Mouse (Mus musculus) Patski (cell line): Measurements from ENCODE around the gene Cbx4. TPM values are rescaled to one million over a fixed set of nuclear protein-coding genes. Genes with fewer than 3 reads are reported as not detected.
A peak's percentile ranks its signal among the peaks of the same experiment; 100 is the strongest.

ENCODE experiments used
- ATAC-seq: fragments of 100-300 bp; one replicate; pipeline ENCODE4 v1.8.0; 2021
- CTCF ChIA-PET: fragments of 350-600 bp; sonication (Branson Sonifier 250); formaldehyde crosslinking; loops from one replicate; lab custom pipeline; 2022; ENCODE audit warnings: inconsistent platforms; lab: Charles Lee
- POLR2A ChIA-PET: fragments of 350-600 bp; sonication (Branson Sonifier 250); formaldehyde crosslinking; loops from one replicate; lab custom pipeline; 2022; ENCODE audit warnings: antibody characterized with exemption, inconsistent platforms; lab: Charles Lee
- DNase-seq: peaks from one replicate; pipeline ENCODE4 v3.0.0-alpha.2; 2011; ENCODE audit warnings: low read depth, low spot score
- H3K27me3 ChIP-seq: fragments of 371-371 bp; one replicate; pipeline ENCODE4 v1.5.1; 2021
- CTCF ChIP-seq: fragments of 100-300 bp; IDR thresholded peaks from one replicate; pipeline ENCODE4 v1.5.1; 2021
- in situ Hi-C: fragments of 300-500 bp; cut with MboI; formaldehyde crosslinking; loops from 3 replicates; pipeline ENCODE4 v1.11.1; 2018; ENCODE audit warnings: low pct_unique_long_range_greater_than_20kb, mixed read lengths
- polyA plus RNA-seq: library from polyadenylated mRNA; unstranded; gene quantifications from one replicate; pipeline ENCODE4 v1.2.3, GENCODE M21; 2021

Gene Cbx4
- polyA plus RNA-seq: 22.0 TPM

DNA sequence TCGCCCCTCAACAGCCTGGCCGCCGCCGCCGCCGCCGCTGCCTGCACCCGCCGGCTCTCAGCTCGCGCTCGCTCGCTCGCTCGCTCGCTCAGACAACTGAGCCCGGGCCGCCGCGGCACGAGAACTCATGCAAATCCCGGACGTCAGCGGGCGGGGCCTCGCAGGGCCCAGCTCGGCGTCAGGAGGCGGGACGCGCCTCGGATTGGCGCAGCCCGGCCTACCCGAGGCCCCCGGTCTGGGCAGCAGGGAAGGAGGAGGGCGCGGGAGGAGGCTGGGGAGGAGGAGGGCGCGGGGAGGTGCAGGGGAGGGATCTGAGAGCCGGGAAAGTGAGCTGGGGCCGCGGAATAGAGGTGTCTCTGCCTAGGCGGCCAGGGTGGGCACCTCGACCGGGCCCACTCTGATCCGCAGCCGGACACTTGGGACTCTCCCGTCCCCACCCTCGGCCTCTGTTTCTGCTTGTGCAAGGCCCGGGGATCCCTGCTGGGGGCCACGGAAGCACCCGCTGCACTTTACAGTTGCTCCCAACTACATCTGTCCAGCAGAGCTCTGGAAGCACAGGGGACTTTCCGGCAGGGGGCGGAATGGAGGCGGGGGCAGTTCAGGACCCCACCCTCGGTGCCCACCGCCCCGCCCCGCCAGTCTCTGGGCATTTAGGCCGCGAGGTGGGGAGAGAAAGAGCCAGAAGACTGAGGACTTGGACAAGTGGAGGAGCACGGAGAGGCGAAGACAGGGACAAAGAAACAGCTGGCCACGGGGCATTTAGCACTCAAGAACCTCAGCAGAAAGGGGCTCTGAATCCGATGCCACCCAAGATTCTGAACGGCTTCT, at the start of gene Cbx4:
Cbx4 (minus strand) TSS at position 78 of the 828 bp plus-strand sequence.
- no peak for TF ChIP-seq CTCF
- ChIA-PET POLR2A (interaction anchor here (0.6 to 2.0 kb wide), 9 partner anchors 18 to 104 kb away, joined by 3 to 16 read pairs (median 4); no protein-coding TSS in a partner anchor), CTCF (interaction anchor here (1.2 to 2.4 kb wide), 5 partner anchors 34 to 102 kb away, joined by 3 to 7 read pairs (median 4); no protein-coding TSS in a partner anchor)
- in situ Hi-C loops: no loop called here
- ATAC-seq (peak; percentile 79), DNase-seq (peak; percentile 63)
- H3K27me3 ChIP-seq: no peaks in the 10 kb centered on the region

DNA sequence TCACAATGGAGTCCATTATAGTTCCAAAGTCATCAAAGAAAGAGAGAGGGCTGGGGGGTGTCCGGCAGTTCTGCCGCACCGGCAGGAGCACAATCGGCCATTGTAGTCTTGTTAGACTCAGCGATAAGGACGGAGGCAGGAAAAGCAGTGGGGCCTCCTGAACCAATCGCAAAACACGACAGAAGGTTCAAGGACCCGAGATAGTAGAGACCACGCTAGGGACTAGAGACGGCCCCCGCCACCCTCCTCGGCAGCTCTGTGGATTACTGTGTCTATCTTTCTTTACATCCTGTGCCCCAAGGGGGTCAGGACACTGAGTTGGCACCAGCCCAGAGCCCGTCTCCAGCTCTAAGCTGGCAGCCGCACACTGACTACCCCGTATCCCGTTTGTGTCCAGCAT, 48.6 kb upstream of the Cbx4 start:
- no peak for TF ChIP-seq CTCF
- no peak for DNase-seq
- in situ Hi-C loops: no loop called here
- no peaks in the 10 kb centered on the region for H3K27me3 ChIP-seq
- ATAC-seq: no peak
- CTCF ChIA-PET: interaction anchor here (1.1 to 1.6 kb wide), 2 partner anchors 56 to 83 kb away, joined by 3 to 4 read pairs; no protein-coding TSS in a partner anchor
- POLR2A ChIA-PET: interaction anchor here (0.6 kb wide), 1 partner anchor 79 kb away, joined by 5 read pairs; no protein-coding TSS in a partner anchor

DNA sequence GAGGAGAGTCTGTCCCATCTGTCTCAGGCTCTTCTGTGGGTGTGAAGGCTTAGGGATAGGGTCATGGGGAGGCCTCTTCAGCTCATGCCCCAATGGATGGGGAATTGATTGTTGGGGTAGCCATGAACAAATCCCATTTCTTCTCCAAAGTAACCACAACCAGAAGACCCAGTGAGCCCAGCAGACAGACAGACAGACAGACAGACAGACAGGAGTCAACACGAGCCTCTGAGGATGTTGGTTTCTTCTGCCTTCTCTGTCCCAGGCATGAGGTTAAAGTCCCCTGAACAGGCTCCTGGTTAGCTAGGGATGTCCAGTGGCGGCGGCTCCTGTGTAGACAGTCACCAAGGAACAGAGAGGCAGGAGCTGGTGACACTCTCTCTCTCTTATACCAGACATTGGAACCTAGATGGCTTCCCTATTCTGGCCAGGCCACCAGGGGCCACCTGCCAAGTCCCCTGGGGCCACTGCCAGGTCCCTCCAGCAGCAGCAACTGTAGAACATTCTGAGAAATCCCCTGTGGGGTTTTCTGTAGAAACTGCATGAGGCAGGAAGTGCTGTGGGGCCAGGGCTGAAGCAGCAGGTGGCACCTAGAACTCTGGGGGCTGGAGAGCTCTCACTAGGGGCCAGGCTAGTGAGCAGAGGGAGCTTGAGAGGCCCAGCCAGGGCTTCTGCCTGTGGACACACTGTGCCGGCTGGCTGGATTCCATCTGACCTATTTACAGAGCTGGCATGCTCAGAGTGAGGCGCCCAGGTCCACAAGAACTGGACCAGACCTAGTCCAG, 47.6 kb upstream of the Cbx4 start:
- ATAC-seq (no peak), DNase-seq (no peak)
- H3K27me3 ChIP-seq: no peaks in the 10 kb centered on the region
- in situ Hi-C loops: no loop called here
- no peak for TF ChIP-seq CTCF
- POLR2A ChIA-PET: no interaction called here
- CTCF ChIA-PET: interaction anchor here (1.6 kb wide), 1 partner anchor 57 kb away, joined by 3 read pairs; no protein-coding TSS in a partner anchor

DNA sequence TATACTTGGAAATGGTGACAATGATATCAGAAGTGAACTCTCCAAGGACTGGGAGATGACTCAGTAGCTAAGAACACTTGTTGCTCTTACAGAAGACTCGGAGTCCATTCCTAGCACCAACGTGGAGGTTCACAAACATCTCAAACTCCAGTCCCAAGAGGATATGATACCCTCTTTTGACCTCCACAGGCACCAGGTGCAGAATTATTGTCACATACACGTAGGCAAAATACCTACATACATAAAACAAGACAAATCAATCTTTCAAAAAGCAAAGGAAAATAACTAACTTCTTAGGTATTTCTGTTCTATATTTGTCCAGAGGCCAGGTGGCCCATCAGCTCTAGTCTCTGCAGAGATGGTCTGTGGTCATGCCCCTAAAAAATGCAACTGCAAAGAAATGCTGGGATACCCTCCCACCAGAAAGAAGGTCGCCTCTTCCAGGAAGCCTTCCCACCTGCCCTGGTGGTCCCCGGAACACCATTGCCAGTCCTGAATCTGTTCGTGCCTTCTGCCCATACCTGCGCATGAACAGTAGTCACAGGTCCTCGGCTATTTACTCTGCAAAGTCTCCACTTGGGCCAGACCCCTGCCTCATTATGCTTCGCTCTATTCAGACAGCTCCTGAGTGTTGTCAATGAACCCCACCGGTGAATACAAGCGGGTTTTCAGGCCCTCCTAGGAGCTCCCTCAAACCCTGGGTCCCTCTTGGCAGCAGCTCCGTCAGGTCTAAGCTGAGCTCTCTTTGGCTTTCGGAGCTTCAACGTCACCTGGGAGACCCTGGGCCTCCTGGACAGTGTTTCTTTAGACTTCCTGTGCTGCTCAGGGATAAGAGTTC, 46.4 kb upstream of the Cbx4 start:
- ChIA-PET CTCF (interaction anchor here (1.4 kb wide), 1 partner anchor 56 kb away, joined by 4 read pairs; no protein-coding TSS in a partner anchor), POLR2A (no interaction called here)
- no peak for DNase-seq
- no peak for TF ChIP-seq CTCF
- in situ Hi-C loops: no loop called here
- no peaks in the 10 kb centered on the region for H3K27me3 ChIP-seq
- no peak for ATAC-seq

DNA sequence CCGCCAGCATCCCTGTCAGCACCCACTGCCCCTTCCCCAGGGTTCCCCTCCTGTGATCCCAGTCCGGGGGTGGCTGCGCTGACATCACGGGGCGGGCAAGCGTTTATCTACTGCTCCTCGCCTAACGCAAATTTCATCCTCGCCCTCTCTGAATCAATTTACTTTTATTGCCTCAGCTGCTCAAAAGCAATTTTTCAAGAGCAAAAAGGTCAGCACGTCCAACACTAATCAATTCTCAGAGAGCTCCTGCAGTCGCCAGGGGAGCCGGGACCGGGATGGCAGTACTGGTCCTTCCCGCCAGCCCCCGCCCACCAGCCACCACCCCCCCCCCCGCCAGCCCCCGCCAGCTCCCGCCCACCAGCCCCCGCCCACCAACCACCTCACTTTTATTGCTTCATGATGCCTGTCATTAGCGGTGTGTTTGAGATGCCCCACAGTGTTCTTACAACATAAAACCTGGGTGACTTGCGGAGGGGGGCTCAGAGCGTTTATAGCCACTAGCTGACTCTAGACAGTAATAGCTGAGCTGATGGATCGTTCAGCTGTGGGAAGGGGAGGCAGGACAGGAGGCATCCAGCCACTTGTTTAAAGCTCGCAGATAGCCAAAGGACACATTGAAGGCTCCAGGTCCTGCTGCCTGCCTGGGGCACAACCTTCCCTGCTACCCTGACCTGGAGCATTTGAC, 44.2 kb upstream of the Cbx4 start:
- in situ Hi-C loops: no loop called here

DNA sequence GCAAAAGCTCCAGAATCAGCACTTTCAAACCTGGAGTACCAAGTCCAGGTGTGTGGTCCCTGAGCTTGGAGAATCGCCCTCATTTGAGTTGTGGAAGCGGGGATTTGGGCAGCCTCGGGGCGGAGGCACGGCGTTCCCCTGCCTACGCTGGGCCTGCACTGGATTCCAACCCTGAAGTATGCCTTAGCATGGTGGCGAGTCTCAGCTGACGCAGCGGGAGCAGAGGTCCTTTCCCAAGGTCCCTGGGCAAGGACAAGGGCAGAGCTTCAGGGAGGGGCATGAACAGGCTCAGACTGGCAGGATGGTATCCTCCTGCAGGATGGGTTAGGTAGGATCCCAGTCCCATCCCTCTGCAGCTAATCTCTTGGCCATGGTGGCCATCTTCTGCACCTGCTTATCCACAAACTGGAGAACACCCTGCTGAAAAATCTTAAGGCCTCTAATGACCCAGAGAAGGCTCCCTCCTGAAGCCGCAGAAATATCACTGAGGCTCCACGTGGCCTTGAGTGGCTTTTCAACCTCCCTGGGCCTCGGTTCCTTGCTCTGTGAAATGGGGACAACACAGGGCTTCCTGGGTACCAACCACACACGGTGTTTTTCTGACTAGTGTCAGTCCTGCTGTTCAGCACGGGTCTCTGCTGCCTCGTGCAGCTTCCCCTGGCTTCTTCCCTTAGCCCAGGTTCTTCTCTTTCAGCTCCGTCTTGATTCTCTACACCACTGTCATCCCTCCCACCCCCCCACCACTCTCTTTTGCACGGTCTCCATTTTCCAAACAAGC, 43.4 kb upstream of the Cbx4 start:
- no peak for TF ChIP-seq CTCF
- ChIA-PET POLR2A (interaction anchor here (1.3 kb wide), 1 partner anchor 61 kb away, joined by 4 read pairs; no protein-coding TSS in a partner anchor), CTCF (interaction anchor here (1.2 to 1.9 kb wide), 3 partner anchors 11 to 87 kb away, joined by 3 to 6 read pairs (median 3); no protein-coding TSS in a partner anchor)
- DNase-seq (no peak), ATAC-seq (no peak)
- in situ Hi-C loops: loop anchor here (5.0 kb wide), 1 partner anchor 58 kb away; no protein-coding TSS in a partner anchor
- no peaks in the 10 kb centered on the region for H3K27me3 ChIP-seq

More for the DNA sequence above, 44.2 kb upstream of the Cbx4 start:
- TF ChIP-seq CTCF: no peak
- CTCF ChIA-PET: no interaction called here
- no peak for ATAC-seq
- POLR2A ChIA-PET: interaction anchor here (1.3 kb wide), 1 partner anchor 60 kb away, joined by 4 read pairs; no protein-coding TSS in a partner anchor
- no peaks in the 10 kb centered on the region for H3K27me3 ChIP-seq
- no peak for DNase-seq

DNA sequence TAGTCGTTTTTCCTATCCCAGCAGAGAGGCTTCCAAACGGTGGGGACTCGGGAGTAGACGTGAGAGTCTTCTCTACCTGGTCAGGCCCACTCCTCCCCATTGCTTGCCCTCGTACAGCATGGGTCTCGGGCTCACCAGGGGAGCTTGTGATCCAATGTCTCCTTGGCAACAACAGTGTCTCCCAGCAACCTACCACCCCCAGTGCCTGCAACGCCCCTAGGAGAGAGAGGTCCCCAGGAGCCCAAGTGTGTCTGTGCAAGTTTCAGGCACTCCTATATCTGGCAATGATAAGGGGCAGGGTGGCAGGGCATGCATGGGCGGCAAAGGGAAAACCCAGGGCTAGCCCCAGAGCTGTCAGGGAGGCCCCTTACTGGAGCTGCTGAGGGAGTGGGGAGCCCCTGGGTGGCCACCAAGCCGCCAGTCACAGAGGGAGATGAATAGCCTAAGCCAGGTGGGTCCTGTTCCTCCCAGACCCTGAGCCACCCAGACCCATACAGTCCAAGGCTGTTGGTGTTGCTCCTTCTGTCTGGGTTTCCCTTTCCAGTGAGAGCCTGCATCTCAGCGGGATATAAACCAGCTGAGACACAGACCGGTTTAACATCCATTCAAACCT, 42.8 kb upstream of the Cbx4 start:
- TF ChIP-seq CTCF: no peak
- H3K27me3 ChIP-seq: no peaks in the 10 kb centered on the region
- CTCF ChIA-PET: interaction anchor here (1.2 to 1.9 kb wide), 4 partner anchors 12 to 86 kb away, joined by 3 to 6 read pairs (median 4); no protein-coding TSS in a partner anchor

More for the DNA sequence above, 42.8 kb upstream of the Cbx4 start:
- DNase-seq (no peak), ATAC-seq (no peak)
- in situ Hi-C loops: loop anchor here (5.0 kb wide), 1 partner anchor 59 kb away; no protein-coding TSS in a partner anchor
- POLR2A ChIA-PET: interaction anchor here (0.6 to 1.6 kb wide), 4 partner anchors 9 to 474 kb away, joined by 3 to 4 read pairs (median 4); no protein-coding TSS in a partner anchor
